Mouse (Mus musculus): ENCODE data around the gene Ak2. TPM values are rescaled to one million over a fixed set of nuclear protein-coding genes. Genes with fewer than 3 reads are reported as not detected.

Ak2 gene
- total RNA-seq, 2 experiments from 2014 or later, result 33.5 to 33.8 TPM

- intact Hi-C loops (cut with DNase I), result loop anchor here (5.0 kb wide), 1 partner anchor 116 kb away; no protein-coding TSS in a partner anchor
- DNase-seq, result peak; percentile 88
These were observed 20.6 kb upstream of the Ak2 start for GRCm38 (mm10) chr4:128971065-128971694.

- no peak for DNase-seq
- intact Hi-C loops (cut with DNase I), result loop anchor here (5.0 kb wide), 1 partner anchor 113 kb away; no protein-coding TSS in a partner anchor
These were observed 17.1 kb upstream of the Ak2 start for GRCm38 (mm10) chr4:128974677-128975076.

- DNase-seq, result no peak
- intact Hi-C loops (cut with DNase I), result no loop called here
These were observed 15.2 kb upstream of the Ak2 start for GRCm38 (mm10) chr4:128976577-128976976.

GRCm38 (mm10) chr4:128977217-128977616 is 14.5 kb upstream of the Ak2 start:
- intact Hi-C loops (cut with DNase I), result no loop called here
- DNase-seq, result no peak

- DNase-seq, result no peak
- intact Hi-C loops (cut with DNase I), result no loop called here
These were observed 13.1 kb upstream of the Ak2 start for GRCm38 (mm10) chr4:128978634-128979033.

- intact Hi-C loops (cut with DNase I), result no loop called here
- DNase-seq, result no peak
These were observed 10.6 kb upstream of the Ak2 start for GRCm38 (mm10) chr4:128980890-128981832.

GRCm38 (mm10) chr4:128981833-128982180 is 10.0 kb upstream of the Ak2 start:
- intact Hi-C loops (cut with DNase I), result no loop called here
- DNase-seq, result no peak

- no peak for DNase-seq
- intact Hi-C loops (cut with DNase I), result no loop called here
These were observed 8.6 kb upstream of the Ak2 start for GRCm38 (mm10) chr4:128983151-128983550.

GRCm38 (mm10) chr4:128983656-128984055 is 8.1 kb upstream of the Ak2 start:
- intact Hi-C loops (cut with DNase I), result no loop called here
- no peak for DNase-seq

- intact Hi-C loops (cut with DNase I), result no loop called here
- DNase-seq, result no peak
These were observed 7.2 kb upstream of the Ak2 start for GRCm38 (mm10) chr4:128984600-128984999.

GRCm38 (mm10) chr4:128988911-128989310 is 2.8 kb upstream of the Ak2 start:
- no peak for DNase-seq
- intact Hi-C loops (cut with DNase I), result no loop called here

- no peak for DNase-seq
- intact Hi-C loops (cut with DNase I), result no loop called here
These were observed 2.1 kb upstream of the Ak2 start for GRCm38 (mm10) chr4:128989678-128990077.

- no peak for DNase-seq
- intact Hi-C loops (cut with DNase I), result no loop called here
These were observed 418 bp downstream of the Ak2 start for GRCm38 (mm10) chr4:128992176-128992575.

GRCm38 (mm10) chr4:128993025-128993662 is 1.4 kb downstream of the Ak2 start:
- intact Hi-C loops (cut with DNase I), result no loop called here
- DNase-seq, result peak; percentile 92

GRCm38 (mm10) chr4:128993675-128994074 is 1.9 kb downstream of the Ak2 start:
- intact Hi-C loops (cut with DNase I), result no loop called here
- peak; percentile 40 for DNase-seq

GRCm38 (mm10) chr4:128995238-128995637 is 3.5 kb downstream of the Ak2 start:
- DNase-seq, result no peak
- intact Hi-C loops (cut with DNase I), result no loop called here

- intact Hi-C loops (cut with DNase I), result no loop called here
These were observed 5.5 kb downstream of the Ak2 start for GRCm38 (mm10) chr4:128997258-128997657.

GRCm38 (mm10) chr4:128998401-128998800 is 6.6 kb downstream of the Ak2 start:
- DNase-seq, result no peak
- intact Hi-C loops (cut with DNase I), result no loop called here

More at GRCm38 (mm10) chr4:128997258-128997657, 5.5 kb downstream of the Ak2 start:
- DNase-seq, result no peak

GRCm38 (mm10) chr4:129000786-129001185 is 9.0 kb downstream of the Ak2 start:
- intact Hi-C loops (cut with DNase I), result no loop called here
- no peak for DNase-seq

- DNase-seq, result no peak
- intact Hi-C loops (cut with DNase I), result no loop called here
These were observed 12.0 kb downstream of the Ak2 start for GRCm38 (mm10) chr4:129003720-129004119.

GRCm38 (mm10) chr4:129008006-129008519 is 16.3 kb downstream of the Ak2 start:
- intact Hi-C loops (cut with DNase I), result no loop called here
- no peak for DNase-seq

Measured in left cerebral cortex, postnatal 4 days (tissue).